Mouse (Mus musculus) lung, postnatal 0 days (tissue): ENCODE measurements around the gene Gm28374.

Experiments used
- CTCF ChIP-seq: IDR thresholded peaks from 2 replicates; pipeline ENCODE4 v1.5.1; 2016; ENCODE audit warnings: antibody characterized with exemption, mild to moderate bottlenecking
- EP300 ChIP-seq: IDR thresholded peaks from 2 replicates; pipeline ENCODE4 v1.6.1; 2016; ENCODE audit warnings: antibody characterized with exemption, mild to moderate bottlenecking, control low read depth

DNA sequence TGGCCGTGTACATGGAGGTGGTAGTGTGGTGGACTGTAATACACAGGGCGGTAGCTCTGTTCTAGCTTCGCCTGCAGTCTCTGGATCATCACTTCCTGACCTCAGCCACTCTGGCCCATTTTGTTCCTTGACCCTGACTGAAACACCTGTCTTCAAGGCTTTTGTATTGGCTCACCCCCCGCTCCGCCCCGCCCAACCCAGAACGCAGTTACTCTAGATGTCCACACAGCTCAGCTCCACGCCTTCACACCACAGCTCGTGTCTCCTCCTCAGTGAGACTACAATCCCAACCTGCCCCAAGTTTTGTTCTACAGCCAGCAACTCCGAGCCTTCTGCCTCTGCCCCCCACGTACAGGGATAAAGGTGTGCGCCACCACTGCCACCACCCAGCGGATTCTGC, 6.8 kb upstream of the Gm28374 start:
- TF ChIP-seq CTCF (no peak), EP300 (no peak)
